Mouse (Mus musculus): ENCODE results near the gene Teddm1b.

Teddm1b gene

GRCm38 (mm10) chr1:153900860-153901730, 26.9 kb downstream of the Teddm1b start:
- peak; percentile 46 for DNase-seq (ENCODE audit: extremely low read depth, low read depth)

GRCm38 (mm10) chr1:153903006-153903405, 28.9 kb downstream of the Teddm1b start:
- no peak for DNase-seq (ENCODE audit: extremely low read depth, low read depth)

- DNase-seq (ENCODE audit: extremely low read depth, low read depth) = no peak
Measured at GRCm38 (mm10) chr1:153904236-153904635, 30.1 kb downstream of the Teddm1b start.

- DNase-seq (ENCODE audit: extremely low read depth, low read depth) = no peak
Measured at GRCm38 (mm10) chr1:153905884-153906283, 31.7 kb downstream of the Teddm1b start.

- no peak for DNase-seq (ENCODE audit: extremely low read depth, low read depth)
Measured at GRCm38 (mm10) chr1:153908208-153908607, 34.1 kb downstream of the Teddm1b start.

GRCm38 (mm10) chr1:153908741-153909140, 34.6 kb downstream of the Teddm1b start:
- DNase-seq (ENCODE audit: extremely low read depth, low read depth) = no peak

GRCm38 (mm10) chr1:153909213-153909962, 35.2 kb downstream of the Teddm1b start:
- DNase-seq (ENCODE audit: extremely low read depth, low read depth) = no peak

- no peak for DNase-seq (ENCODE audit: extremely low read depth, low read depth)
Measured at GRCm38 (mm10) chr1:153909963-153910291, 35.8 kb downstream of the Teddm1b start.

- no peak for DNase-seq (ENCODE audit: extremely low read depth, low read depth)
Measured at GRCm38 (mm10) chr1:153910423-153910822, 36.3 kb downstream of the Teddm1b start.

- DNase-seq (ENCODE audit: extremely low read depth, low read depth) = no peak
Measured at GRCm38 (mm10) chr1:153911276-153911795, 37.2 kb downstream of the Teddm1b start.

GRCm38 (mm10) chr1:153913869-153914268, 39.7 kb downstream of the Teddm1b start:
- no peak for DNase-seq (ENCODE audit: extremely low read depth, low read depth)

GRCm38 (mm10) chr1:153918521-153919206, 44.5 kb downstream of the Teddm1b start:
- no peak for DNase-seq (ENCODE audit: extremely low read depth, low read depth)

GRCm38 (mm10) chr1:153921642-153922041, 47.5 kb downstream of the Teddm1b start:
- DNase-seq (ENCODE audit: extremely low read depth, low read depth) = no peak

- DNase-seq (ENCODE audit: extremely low read depth, low read depth) = no peak
Measured at GRCm38 (mm10) chr1:153922571-153923021, 48.5 kb downstream of the Teddm1b start.

GRCm38 (mm10) chr1:153924395-153925385, 50.5 kb downstream of the Teddm1b start:
- DNase-seq (ENCODE audit: extremely low read depth, low read depth) = no peak

Data from MEL-GATA-1-ER (cell line).